Mouse (Mus musculus) liver, embryonic 12.5 days (tissue): ENCODE results near the gene Vps8. TPM values are rescaled to one million over a fixed set of nuclear protein-coding genes. Genes with fewer than 3 reads are reported as not detected.

ENCODE experiments used
- ATAC-seq: fragments of 200-750 bp; cut with Nextera tagmentation; 2 replicates; pipeline ENCODE4 v1.8.0; 2017; ENCODE audit warnings: moderate number of reproducible peaks, mild to moderate bottlenecking, moderate library complexity
- H3K27ac ChIP-seq: fragments of 300-500 bp; sonication (generic); 2 replicates; pipeline ENCODE4 v1.5.1; 2016; ENCODE audit warnings: mild to moderate bottlenecking
- H3K27me3 ChIP-seq: fragments of 300-500 bp; sonication (generic); replicated peaks from 2 replicates; pipeline ENCODE4 v1.6.1; 2016; ENCODE audit warnings: mild to moderate bottlenecking, moderate library complexity
- H3K36me3 ChIP-seq: fragments of 300-500 bp; sonication (generic); 2 replicates; pipeline ENCODE4 v1.6.1; 2016; ENCODE audit warnings: mild to moderate bottlenecking, moderate library complexity
- H3K4me1 ChIP-seq: fragments of 300-500 bp; sonication (generic); 2 replicates; pipeline ENCODE4 v1.6.1; 2016
- H3K4me2 ChIP-seq: fragments of 300-500 bp; sonication (generic); 2 replicates; pipeline ENCODE4 v1.6.1; 2016; ENCODE audit warnings: mild to moderate bottlenecking, moderate library complexity
- H3K4me3 ChIP-seq: fragments of 300-500 bp; sonication (generic); 2 replicates; pipeline ENCODE4 v1.5.1; 2016; ENCODE audit warnings: mild to moderate bottlenecking, moderate library complexity
- H3K9ac ChIP-seq: fragments of 300-500 bp; sonication (generic); 2 replicates; pipeline ENCODE4 v1.6.1; 2016; ENCODE audit warnings: mild to moderate bottlenecking, moderate library complexity
- H3K9me3 ChIP-seq: fragments of 300-500 bp; sonication (generic); replicated peaks from 2 replicates; pipeline ENCODE4 v1.6.1; 2016; ENCODE audit warnings: mild to moderate bottlenecking, moderate library complexity
- WGBS: fragments of 180-500 bp; shearing (Covaris S2); methylation state at CpG from one replicate; pipeline ENCODE4 v1.1.7; 2016; ENCODE audit not compliant: insufficient replicate concordance; 5-methylcytosine and 5-hydroxymethylcytosine counted together
- polyA plus RNA-seq: library from polyadenylated mRNA; unstranded; fragments of >200 nt; fragmentation: Nextera tagmentation; extraction: Ambion mirVana; gene quantifications from 2 replicates; pipeline ENCODE4 v1.2.1, GENCODE M21; 2016

Vps8 gene
- polyA plus RNA-seq, 1 experiment from 2014 or later = 10.0 TPM

GRCm38 (mm10) chr16:21693981-21694462 lies 271.1 kb downstream of the Vps8 start:
- 1% methylated on average over 45 of the region's 45 CpGs for WGBS
- Histone ChIP-seq H3K9me3 (no peaks in the 10 kb centered on the region), H3K27ac (peak overlapping the region; percentile 42; the same call in 1 of the 2 replicates), H3K4me3 (peak overlapping the region; percentile 61), H3K4me2 (peak overlapping the region; percentile 77), H3K9ac (peak overlapping the region; percentile 58), H3K27me3 (peaks cover 52% of the 10 kb centered on the region), H3K4me1 (peaks cover 14% of the 10 kb centered on the region), H3K36me3 (no peaks in the 10 kb centered on the region)
- peak; percentile 36 for ATAC-seq

Other genes starting within 250 kb of the Vps8 start
- gene Ephb3, start 218.4 kb upstream of the Vps8 start, polyA plus RNA-seq = 2.5 and 3.0 TPM in 2 replicates